Mouse (Mus musculus): ENCODE data around the gene Cyp4x1.

Gene Cyp4x1

GRCm38 (mm10) chr4:115090592-115090991 lies 43.5 kb downstream of the Cyp4x1 start:
- peak; percentile 37 for DNase-seq (ENCODE audit: low spot score)

- peak; percentile 31 for DNase-seq (ENCODE audit: low spot score)
Measured at GRCm38 (mm10) chr4:115088611-115089338, 45.3 kb downstream of the Cyp4x1 start, which contains the start of gene Pdzk1ip1. TSS of gene Pdzk1ip1 (plus strand) at chr4:115088708.

- peak; percentile 26 for DNase-seq (ENCODE audit: low spot score)
Measured at GRCm38 (mm10) chr4:115086763-115087415, 47.2 kb downstream of the Cyp4x1 start.

- peak; percentile 14 for DNase-seq (ENCODE audit: low spot score)
Measured at GRCm38 (mm10) chr4:115086257-115086656, 47.8 kb downstream of the Cyp4x1 start.

- DNase-seq (ENCODE audit: low spot score): peak; percentile 68
Measured at GRCm38 (mm10) chr4:115085522-115086095, 48.5 kb downstream of the Cyp4x1 start.

- no peak for DNase-seq (ENCODE audit: low spot score)
Measured at GRCm38 (mm10) chr4:115083031-115083430, 51.0 kb downstream of the Cyp4x1 start.

- no peak for DNase-seq (ENCODE audit: low spot score)
Measured at GRCm38 (mm10) chr4:115079821-115080349, 54.2 kb downstream of the Cyp4x1 start.

GRCm38 (mm10) chr4:115078892-115079820 lies 54.9 kb downstream of the Cyp4x1 start:
- DNase-seq (ENCODE audit: low spot score): peak; percentile 49

- DNase-seq (ENCODE audit: low spot score): no peak
Measured at GRCm38 (mm10) chr4:115075204-115075915, 58.7 kb downstream of the Cyp4x1 start.

GRCm38 (mm10) chr4:115074789-115075188 lies 59.3 kb downstream of the Cyp4x1 start:
- no peak for DNase-seq (ENCODE audit: low spot score)

GRCm38 (mm10) chr4:115071668-115072067 lies 62.4 kb downstream of the Cyp4x1 start:
- DNase-seq (ENCODE audit: low spot score): no peak

- no peak for DNase-seq (ENCODE audit: low spot score)
Measured at GRCm38 (mm10) chr4:115063518-115064239, 70.4 kb downstream of the Cyp4x1 start.

- peak; percentile 48 for DNase-seq (ENCODE audit: low spot score)
Measured at GRCm38 (mm10) chr4:115062875-115063517, 71.1 kb downstream of the Cyp4x1 start.

GRCm38 (mm10) chr4:115062540-115062874 lies 71.6 kb downstream of the Cyp4x1 start:
- DNase-seq (ENCODE audit: low spot score): no peak

- no peak for DNase-seq (ENCODE audit: low spot score)
Measured at GRCm38 (mm10) chr4:115060753-115061152, 73.3 kb downstream of the Cyp4x1 start.

GRCm38 (mm10) chr4:115059871-115060270 lies 74.2 kb downstream of the Cyp4x1 start:
- DNase-seq (ENCODE audit: low spot score): no peak

GRCm38 (mm10) chr4:115058871-115059590 lies 75.0 kb downstream of the Cyp4x1 start:
- no peak for DNase-seq (ENCODE audit: low spot score)

- DNase-seq (ENCODE audit: low spot score): no peak
Measured at GRCm38 (mm10) chr4:115058317-115058761, 75.7 kb downstream of the Cyp4x1 start.

- DNase-seq (ENCODE audit: low spot score): peak; percentile 43
Measured at GRCm38 (mm10) chr4:115057674-115058316, 76.3 kb downstream of the Cyp4x1 start.
